Mouse (Mus musculus) adipocyte (in vitro differentiated cells): Measurements from ENCODE around the gene Gatad2b.
A peak's percentile ranks its signal among the peaks of the same experiment; 100 is the strongest.

ENCODE experiments used
- DNase-seq: peaks from one replicate; pipeline ENCODE4 v3.0.0-alpha.2; 2016; ENCODE audit warnings: low spot score

Gene Gatad2b

GRCm38 (mm10) chr3:90383690-90384089 lies 90.7 kb downstream of the Gatad2b start:
- no peak for DNase-seq

- DNase-seq = no peak
Observed at GRCm38 (mm10) chr3:90384851-90385375, 91.9 kb downstream of the Gatad2b start.

- DNase-seq = no peak
Observed at GRCm38 (mm10) chr3:90386817-90387216, 93.8 kb downstream of the Gatad2b start.

GRCm38 (mm10) chr3:90387483-90387882 lies 94.5 kb downstream of the Gatad2b start:
- peak; percentile 77 for DNase-seq

GRCm38 (mm10) chr3:90388192-90388591 lies 95.2 kb downstream of the Gatad2b start:
- DNase-seq = no peak

- DNase-seq = no peak
Observed at GRCm38 (mm10) chr3:90388726-90389510, 95.9 kb downstream of the Gatad2b start.

GRCm38 (mm10) chr3:90389511-90390490 lies 96.8 kb downstream of the Gatad2b start, which contains the start of gene Slc27a3:
TSS of gene Slc27a3 (minus strand) at chr3:90389938.
- DNase-seq = no peak

- DNase-seq = no peak
Observed at GRCm38 (mm10) chr3:90391004-90391403, 98.0 kb downstream of the Gatad2b start.

GRCm38 (mm10) chr3:90391941-90392340 lies 99.0 kb downstream of the Gatad2b start:
- DNase-seq = no peak

- no peak for DNase-seq
Observed at GRCm38 (mm10) chr3:90392661-90393060, 99.7 kb downstream of the Gatad2b start.

GRCm38 (mm10) chr3:90395629-90396028 lies 102.7 kb downstream of the Gatad2b start:
- no peak for DNase-seq

- no peak for DNase-seq
Observed at GRCm38 (mm10) chr3:90400993-90401392, 108.0 kb downstream of the Gatad2b start.

GRCm38 (mm10) chr3:90404121-90404520 lies 111.1 kb downstream of the Gatad2b start:
- no peak for DNase-seq

- no peak for DNase-seq
Observed at GRCm38 (mm10) chr3:90404609-90405008, 111.6 kb downstream of the Gatad2b start.

- DNase-seq = no peak
Observed at GRCm38 (mm10) chr3:90406414-90406813, 113.4 kb downstream of the Gatad2b start.

- DNase-seq = no peak
Observed at GRCm38 (mm10) chr3:90408721-90409120, 115.7 kb downstream of the Gatad2b start.

GRCm38 (mm10) chr3:90412312-90413010 lies 119.5 kb downstream of the Gatad2b start:
- DNase-seq = peak; percentile 83

GRCm38 (mm10) chr3:90413011-90413396 lies 120.0 kb downstream of the Gatad2b start:
- no peak for DNase-seq
